Mouse (Mus musculus): ENCODE measurements around the gene Lrrc8d. TPM values are rescaled to one million over a fixed set of nuclear protein-coding genes. Genes with fewer than 3 reads are reported as not detected.
A peak's percentile ranks its signal among the peaks of the same experiment; 100 is the strongest.

The Lrrc8d gene
- total RNA-seq, 2 experiments from 2014 or later: 15.7 to 44.6 TPM

DNA sequence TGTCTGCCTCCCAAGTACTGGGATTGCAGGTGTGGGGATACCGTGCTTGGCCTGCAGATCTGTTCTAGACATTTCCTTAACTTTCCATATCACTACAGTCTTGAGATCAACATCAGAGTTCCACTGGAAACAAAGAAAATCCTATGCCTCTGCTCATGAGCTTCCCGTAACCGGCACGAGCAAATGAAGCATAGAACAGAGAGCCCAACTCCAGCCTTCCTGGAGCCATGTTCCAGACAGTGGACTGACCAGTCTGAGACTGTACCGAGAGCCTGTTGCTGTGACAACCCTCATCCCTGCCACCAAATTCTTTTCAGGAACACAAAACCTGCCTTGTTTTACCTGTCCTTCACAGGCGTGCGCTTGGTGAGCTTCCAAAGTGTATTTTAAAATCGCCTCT is 15.3 kb downstream of the Lrrc8d start:
- ATAC-seq (replicated peaks; ENCODE audit: poor library complexity, severe bottlenecking): no peak

DNA sequence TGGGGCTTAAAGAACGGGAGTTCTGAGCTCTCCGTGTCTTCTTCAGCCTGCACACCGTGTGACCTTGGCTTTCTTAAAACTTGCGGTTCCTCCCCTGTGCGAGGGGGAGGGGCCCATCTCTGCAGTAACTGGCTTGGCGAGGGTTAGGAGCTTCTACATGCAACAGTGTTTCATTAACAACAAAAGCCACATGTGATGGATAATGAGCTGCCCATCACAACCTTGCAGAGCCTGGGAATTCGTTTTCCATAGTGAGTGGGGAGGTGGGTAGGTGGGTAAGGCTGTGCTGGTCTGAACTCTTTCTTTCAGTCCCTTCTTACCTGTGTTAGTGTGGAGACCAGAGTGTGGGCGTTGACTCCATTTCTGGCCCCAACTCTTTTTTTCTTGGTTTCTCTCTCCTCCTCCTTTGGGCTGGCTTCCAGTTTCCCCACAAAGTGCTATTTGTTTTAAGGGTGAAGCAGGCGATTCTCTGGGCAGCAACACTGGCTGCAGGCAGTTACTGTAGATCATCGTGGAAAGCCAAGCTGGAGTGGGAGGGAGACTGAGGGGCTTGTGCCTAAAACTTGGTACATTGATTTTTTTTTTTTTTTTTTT is 15.9 kb downstream of the Lrrc8d start:
- 0 out of 2 replicates have a peak, but pooled peaks have one; percentile 13 for ATAC-seq (replicated peaks; ENCODE audit: poor library complexity, severe bottlenecking)

DNA sequence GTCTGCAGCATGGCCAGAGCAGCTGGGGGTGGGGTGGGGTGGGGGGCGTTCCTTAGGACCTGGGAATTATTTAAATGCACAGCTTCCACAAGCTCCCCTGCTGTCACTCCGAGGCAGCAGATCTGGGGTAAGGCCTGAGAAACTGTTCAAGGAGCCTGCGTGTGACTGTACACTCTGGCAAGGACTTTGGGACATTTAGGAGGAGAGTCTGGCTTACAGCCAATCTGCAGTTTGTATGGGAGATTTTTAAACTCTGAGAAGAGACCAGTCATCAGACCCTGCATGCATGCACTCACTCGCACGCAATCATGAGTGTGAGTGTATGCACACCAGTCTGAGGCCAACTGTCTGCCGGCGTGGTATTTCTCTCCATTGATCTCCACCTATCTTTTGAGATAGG is 17.5 kb downstream of the Lrrc8d start:
- ATAC-seq (replicated peaks; ENCODE audit: poor library complexity, severe bottlenecking): no peak

DNA sequence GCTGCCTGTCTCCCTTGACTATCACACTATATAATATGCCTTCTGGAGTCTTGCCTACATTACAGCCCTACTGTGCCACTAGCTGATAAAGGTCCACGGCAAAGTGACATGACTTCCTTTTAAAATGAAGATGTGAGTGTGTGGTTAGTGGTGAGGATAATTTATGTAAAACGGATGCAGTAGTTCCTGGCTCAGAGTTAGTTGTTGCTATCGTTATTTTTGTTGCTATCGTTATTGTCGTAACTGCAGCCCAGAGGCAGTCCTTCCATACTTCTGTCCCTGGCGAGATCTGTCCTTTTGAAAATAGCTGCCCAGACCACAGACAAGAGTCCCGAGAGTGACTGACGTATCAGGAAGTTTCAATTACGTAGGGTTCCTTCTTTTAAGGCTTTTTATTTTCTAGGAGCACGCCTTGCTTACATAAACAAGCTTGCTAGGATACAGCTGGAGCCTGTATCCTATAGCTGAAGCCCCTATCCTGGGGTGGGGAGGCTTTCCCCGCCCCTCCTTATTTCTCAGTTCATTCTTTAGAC is 18.4 kb downstream of the Lrrc8d start:
- ATAC-seq (replicated peaks; ENCODE audit: poor library complexity, severe bottlenecking): peak; percentile 80

DNA sequence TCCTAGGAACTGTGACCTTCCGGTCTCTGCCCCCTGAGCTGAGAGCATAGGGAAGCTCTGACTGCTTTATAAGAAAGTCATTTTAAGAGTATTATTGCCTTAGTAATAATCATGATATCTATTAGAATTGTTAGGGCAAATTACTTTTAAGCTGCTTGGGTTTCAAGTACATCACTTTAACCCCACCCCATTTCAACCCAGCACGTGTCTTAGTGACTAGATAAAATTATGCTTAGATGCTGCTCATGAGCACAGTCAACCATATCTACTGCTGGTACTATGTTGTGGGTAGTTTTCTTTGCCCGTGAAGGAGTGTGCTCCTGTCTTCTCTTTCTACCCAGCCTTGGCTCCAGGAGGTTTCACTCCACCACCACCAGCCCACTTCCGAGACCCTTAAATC is 21.5 kb downstream of the Lrrc8d start:
- ATAC-seq (replicated peaks; ENCODE audit: poor library complexity, severe bottlenecking): no peak

DNA sequence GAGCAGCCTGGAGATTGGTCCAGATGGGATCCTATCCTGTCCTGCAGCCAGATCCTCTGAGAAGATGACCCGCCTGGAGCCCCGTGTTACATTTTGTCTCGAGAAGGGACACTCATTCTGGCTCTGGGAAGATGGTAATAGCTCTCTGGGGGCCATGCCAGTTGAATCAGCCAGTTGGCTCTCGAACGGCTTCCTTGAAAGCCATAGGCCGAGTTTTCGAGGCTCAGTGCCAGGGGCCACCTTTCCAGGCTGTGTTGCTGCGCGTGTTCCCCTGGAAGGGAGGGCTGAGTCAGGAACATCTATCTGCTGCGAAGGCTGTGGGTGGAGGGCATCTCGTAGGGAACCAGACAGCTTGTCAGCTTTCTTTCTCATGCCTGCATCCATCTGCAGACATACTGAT is 23.0 kb downstream of the Lrrc8d start:
- ATAC-seq (replicated peaks; ENCODE audit: poor library complexity, severe bottlenecking): no peak

DNA sequence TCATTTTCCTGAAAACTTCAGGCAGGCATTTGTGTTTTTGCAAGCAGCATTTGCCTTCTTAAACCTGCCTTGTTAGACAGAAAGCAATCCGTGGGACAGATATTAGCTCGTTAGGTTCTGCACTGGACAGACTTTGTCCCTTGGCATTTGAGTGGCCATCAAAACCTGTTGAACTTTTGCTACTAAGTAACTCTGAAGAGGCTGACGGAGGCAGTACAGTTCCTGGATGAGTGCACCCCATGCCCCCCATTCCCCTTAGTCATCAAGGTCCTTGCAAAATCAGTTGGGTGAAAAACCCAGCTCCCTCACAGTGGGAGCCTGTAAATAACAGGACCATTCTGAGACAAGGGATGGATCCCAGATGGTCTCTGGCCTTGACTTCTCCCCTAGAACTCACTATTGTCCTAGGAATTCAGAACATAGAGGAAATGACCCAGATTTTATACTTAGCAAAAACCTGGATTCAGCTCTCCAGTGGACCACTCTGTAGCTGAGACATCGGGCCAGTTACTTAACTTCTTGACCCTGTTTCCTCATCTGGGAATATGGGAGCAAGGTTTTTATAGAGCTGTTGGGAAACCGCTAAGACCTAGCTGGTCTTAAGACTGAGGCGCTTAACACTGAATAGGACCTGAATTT is 30.5 kb downstream of the Lrrc8d start:
- peak; percentile 21 for ATAC-seq (replicated peaks; ENCODE audit: poor library complexity, severe bottlenecking)

DNA sequence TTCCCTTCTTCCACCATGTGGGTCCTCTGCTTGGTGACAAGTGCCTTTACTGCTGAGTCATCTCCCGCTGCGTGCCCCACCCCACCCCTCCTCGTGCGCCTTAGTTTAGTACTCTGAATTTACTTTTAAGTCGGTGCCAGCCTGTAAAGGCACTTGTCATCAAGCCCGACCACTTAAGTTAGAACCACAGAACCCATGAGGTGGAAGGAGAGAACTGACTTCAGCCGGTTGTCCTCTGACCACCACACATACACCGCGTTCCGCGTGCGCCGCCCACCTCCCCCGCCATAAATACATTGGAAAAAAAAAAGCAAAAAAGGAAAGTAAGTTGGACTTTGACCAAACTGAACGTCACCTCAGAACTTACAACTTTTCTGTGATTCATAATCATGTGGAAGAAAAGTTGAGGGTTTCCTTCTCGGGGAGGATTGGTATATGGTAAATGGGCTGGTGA is 31.4 kb downstream of the Lrrc8d start:
- ATAC-seq (replicated peaks; ENCODE audit: poor library complexity, severe bottlenecking): peak; percentile 47

DNA sequence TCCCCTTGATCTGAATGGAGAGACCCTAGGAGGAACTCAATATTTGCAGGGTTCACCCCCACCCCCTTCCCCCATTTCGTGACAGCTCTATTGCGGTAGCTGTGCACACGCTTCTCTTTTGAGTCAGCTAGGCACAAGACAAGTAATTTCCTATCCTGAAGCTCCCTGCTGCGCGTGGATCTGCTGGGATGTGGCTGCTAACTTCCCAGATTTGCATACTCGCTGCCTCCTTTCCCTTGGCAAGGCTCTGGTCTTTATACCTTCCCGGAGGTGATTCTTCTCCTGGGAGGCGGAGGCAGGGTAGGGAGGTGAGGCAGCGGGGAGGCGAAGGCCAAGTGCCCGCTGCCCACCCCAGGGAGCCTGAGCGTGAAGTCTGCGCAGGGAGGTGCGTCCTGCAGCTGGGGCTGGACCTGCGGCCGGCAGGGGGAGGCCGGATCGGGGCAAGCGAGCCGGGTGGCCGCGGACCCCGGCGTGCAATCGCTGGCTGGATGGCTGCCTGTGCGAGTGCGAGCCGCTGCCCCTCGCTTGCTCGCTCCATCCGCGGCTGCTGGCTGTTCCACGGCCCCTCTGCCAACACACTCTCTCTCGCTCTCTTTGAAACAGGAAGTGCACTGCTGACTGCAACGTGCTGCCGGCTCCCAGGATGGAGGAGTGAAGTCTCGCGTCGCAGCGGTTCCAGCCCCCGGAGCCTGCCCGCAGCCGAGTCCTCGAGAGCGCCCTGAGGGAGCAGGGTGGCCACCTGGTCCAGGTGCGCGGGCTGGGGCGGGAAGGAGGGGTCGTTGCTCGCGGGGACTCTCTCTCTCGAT is 32.1 kb downstream of the Lrrc8d start:
- peak; percentile 69 for ATAC-seq (replicated peaks; ENCODE audit: poor library complexity, severe bottlenecking)

DNA sequence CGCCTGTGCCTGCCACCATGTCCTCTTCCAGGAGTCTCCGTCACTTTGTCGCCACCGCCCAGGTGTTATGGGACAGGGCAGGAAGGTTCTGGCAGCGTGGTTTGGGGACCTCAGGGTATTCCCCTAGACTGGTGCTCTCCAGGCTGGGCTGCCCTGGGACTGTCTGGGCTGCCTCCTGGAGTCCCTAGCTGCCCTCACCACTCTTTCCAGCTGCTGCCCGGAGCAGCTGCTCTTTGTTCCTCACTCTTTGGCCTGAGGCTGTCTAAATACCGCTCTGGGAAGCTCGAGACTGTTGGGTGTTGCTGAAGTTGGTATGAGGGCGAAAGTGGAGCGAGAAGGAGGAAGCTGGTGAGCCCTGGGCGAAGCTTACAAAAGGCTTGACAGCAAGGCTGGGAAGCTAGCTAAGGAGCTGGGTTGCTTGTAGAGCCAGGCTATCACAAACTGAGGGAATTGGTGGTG is 32.7 kb downstream of the Lrrc8d start:
- ATAC-seq (replicated peaks; ENCODE audit: poor library complexity, severe bottlenecking): peak; percentile 61

DNA sequence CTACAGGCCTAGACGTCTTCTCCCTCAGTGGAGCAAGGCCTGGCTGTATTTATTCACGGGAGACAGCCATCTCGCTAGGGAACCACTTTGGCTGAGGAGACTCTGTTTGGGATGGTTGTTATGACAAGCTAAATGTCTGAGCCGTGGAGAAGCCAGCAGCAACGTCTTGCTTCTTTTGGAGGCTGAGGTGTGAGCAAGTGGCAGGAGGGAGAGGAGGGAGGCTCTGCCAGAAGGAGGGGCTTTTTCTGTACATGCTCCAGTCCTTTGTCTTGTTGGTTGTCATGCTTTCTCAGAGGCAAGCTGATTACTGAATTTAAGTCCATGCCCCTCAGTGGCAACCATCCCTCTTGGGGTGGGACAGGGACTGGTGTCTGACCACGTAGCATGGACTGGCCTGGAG is 33.5 kb downstream of the Lrrc8d start:
- no peak for ATAC-seq (replicated peaks; ENCODE audit: poor library complexity, severe bottlenecking)

DNA sequence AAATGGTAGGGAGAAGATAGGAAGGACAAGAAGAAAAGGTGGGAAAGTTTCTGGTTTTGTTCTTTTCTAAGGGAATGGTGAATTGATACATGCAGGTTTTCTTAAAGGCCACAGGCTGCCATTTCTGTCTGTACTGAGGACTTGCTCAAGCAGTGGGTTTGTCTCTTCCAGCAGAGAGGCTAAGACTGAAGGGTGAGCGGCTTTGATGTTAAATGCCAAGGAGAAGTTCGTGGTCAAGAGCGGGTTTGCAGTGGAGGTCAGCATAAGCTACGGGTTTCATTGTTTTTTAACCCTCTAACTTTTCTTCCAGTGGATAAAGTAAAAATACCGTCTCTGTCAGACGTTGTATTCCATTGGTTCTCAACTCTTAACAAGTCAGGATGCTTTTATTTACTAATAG is 36.6 kb downstream of the Lrrc8d start:
- no peak for ATAC-seq (replicated peaks; ENCODE audit: poor library complexity, severe bottlenecking)

DNA sequence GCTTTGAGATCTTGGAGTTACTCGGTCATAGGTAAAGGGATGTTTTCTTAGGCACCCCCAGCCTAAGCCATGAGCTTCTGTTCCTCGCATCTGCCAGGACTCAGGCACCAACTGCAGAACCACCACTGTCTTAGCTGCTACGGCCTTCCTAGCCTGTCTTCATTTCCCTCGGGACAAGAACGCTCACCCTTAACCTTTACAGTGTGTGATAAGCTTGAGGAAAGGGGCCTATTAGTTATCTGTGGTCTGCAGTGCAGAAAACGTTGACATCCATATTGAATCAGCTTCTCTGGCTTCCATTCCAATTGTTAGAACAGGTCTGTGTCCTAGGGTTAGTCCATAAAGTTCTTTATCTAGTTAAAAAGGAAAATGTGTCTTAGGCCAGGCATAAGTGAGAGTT is 37.4 kb downstream of the Lrrc8d start:
- ATAC-seq (replicated peaks; ENCODE audit: poor library complexity, severe bottlenecking): no peak

DNA sequence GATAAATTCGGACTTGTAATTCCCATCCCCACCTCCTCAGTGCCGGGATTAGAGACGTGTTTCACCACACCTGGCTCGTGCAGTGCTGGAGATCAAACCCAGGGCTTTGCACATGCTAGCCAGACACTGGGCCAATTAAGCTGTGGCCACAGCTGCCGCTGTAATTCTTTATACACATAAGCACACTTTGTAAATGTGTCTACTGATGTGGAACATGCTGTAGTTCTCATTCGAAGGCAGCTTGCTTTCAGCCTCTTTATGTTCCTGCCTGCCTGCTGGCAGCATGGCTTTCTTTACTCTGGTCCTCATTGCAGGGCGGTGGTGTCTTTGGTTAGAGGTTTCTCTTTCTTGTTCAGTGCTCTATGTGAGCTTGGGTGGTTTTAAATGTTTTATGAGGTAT is 40.7 kb downstream of the Lrrc8d start:
- no peak for ATAC-seq (replicated peaks; ENCODE audit: poor library complexity, severe bottlenecking)

DNA sequence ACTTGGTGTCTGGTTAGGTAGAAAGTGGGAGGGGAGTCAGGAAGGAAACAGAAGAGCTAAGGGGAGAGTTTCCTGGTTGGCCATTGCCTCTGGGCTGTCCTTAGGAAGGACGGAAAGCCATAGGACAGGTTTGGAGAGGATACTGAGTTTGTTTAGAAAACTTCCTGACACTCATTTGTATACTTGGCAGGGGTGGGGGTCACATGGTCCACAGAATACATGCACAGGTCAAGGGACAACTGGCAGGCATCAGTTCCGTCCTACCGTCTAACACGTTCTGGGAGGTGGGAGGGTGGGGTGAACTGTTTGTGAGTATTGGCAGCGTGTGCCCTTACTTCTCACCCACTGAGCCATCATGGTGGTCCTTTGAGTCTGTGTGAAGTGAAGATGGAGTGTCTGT is 42.9 kb downstream of the Lrrc8d start:
- no peak for ATAC-seq (replicated peaks; ENCODE audit: poor library complexity, severe bottlenecking)

DNA sequence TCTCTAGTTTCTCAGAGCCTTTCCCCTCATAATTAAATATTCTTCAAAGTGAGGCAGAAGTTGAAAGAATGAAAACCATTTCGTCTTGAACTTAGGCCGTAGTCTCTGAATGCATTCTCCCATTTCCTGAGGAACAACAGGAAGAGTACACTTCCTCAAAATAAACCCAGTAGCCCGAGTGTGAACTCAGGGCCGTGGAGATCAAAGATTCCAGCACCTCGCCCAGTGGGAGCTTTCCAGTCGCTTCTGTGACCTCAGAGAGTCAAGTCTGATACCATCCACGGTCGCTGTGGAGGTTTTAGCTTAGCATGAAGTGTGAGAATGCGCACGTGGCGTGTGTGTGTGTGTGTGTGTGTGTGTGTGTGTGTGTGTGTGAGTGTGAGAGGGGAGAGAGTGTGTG is 45.6 kb downstream of the Lrrc8d start:
- peak; percentile 72 for ATAC-seq (replicated peaks; ENCODE audit: poor library complexity, severe bottlenecking)

DNA sequence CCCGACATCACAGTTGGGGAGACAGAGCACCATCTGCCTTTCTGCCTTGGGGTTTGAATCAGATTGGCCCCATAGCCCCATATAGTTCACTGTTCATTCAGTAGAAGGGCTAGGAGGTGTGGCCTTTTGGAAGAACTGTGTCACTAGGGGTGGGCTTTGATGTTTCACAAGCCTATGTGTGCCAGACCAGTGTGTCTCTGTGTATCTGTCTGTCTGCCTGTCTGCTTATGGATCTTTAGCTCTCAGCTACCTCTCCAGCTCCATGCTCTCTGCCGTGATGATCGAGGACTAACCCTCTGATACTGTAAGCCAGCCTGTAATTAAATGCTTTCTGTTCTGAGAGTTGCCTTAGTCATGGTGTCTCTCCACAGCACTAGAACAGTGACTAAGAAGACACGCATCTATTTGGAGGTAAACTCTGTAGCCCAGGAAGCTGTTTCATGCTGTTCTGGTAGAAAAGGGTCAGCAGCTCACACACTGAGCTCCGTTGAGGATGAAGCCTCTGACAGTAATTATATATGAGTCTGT is 46.2 kb downstream of the Lrrc8d start:
- ATAC-seq (replicated peaks; ENCODE audit: poor library complexity, severe bottlenecking): peak; percentile 36

DNA sequence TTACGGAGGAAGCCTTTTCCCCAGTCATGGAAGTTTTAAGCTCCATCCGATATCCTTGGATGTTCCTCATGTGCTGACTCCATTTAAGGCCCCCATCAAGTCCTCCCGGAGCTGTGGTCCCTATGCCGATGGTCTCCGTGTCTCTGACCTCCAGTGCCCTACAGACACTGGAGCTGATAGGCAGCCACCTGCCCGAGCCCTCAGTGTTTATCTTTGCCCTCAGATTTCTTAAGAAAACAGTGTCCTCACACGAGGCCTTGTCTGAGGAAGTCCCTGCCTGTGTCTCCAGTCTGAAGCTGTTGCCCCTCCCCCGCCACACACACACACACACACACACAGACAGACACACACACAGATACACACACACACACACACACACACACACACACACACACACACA is 55.0 kb downstream of the Lrrc8d start:
- no peak for ATAC-seq (replicated peaks; ENCODE audit: poor library complexity, severe bottlenecking)

DNA sequence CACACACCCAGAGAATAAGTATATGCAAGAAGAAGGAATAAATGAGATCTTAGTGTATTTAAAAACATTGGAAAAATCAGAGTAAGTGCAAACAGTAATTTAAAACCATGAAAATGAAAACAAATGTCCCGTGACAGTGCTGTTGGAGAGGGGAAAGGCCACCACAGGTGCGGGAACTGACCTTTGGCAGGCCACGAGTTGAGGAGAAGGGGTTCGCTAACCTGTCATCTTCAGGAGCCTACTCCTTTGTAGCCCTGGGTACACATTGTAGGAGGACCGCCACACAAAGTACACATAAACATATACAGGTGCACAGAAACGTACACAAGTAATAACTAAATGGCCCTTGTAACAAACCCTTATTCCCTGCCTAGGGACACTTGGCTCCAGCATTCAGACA is 55.7 kb downstream of the Lrrc8d start:
- ATAC-seq (replicated peaks; ENCODE audit: poor library complexity, severe bottlenecking): no peak

DNA sequence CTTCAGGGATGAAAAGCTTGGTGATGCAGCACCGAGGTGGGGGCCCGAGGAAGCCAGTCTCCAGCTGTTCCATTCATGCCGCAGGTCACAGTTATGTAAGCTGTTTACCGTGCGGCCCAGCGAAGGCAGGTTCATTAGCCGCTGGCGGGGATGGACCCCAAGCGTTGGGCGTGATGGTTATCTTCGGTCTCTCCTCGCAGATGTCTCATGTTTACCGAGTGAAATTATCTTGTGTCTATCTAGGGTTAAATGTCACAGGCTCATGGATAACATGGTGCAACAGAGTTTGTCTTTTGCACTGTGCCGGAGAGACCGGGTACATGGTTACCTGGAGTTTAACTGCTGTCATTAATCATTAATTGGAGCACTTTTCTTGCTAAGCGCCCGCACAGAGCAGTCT is 58.2 kb downstream of the Lrrc8d start:
- no peak for ATAC-seq (replicated peaks; ENCODE audit: poor library complexity, severe bottlenecking)

DNA sequence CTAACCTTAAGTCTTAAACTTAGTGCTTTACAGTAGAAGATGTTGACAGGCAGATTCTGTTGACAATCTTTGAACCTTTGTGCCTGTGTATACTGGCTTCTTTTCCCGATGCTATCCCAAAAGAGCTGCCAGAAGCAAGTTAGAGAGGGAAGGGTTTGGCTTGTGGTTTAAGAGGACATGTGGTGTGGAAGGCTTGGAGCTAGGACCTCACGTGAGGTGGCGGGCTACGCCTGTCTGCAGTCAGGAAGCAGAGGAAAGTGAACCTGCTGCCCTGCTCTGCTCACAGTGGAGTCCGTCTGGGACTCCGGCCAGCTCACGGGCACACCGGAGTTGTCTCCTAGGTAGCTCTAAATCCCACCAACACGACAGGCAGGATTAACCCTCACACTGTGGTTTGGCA is 59.1 kb downstream of the Lrrc8d start:
- no peak for ATAC-seq (replicated peaks; ENCODE audit: poor library complexity, severe bottlenecking)
